Mouse (Mus musculus) small intestine, adult 2 months (tissue): ENCODE results near the gene Fam189a1. TPM values are rescaled to one million over a fixed set of nuclear protein-coding genes. Genes with fewer than 3 reads are reported as not detected.
A peak's percentile ranks its signal among the peaks of the same experiment; 100 is the strongest.

Experiments
- H3K27ac ChIP-seq: fragments of 200-500 bp; 2 replicates; pipeline ENCODE4 v1.5.1; 2012; ENCODE audit warnings: low read depth, low read length, control low read depth, inconsistent platforms; ENCODE audit not compliant: insufficient read depth
- H3K27me3 ChIP-seq: fragments of 200-500 bp; 2 replicates; pipeline ENCODE4 v1.6.1; 2012; ENCODE audit warnings: mild to moderate bottlenecking, moderate library complexity, low read length, inconsistent platforms; ENCODE audit not compliant: control insufficient read depth, insufficient read depth
- H3K36me3 ChIP-seq: fragments of 200-500 bp; 2 replicates; pipeline ENCODE4 v1.6.1; 2012; ENCODE audit warnings: mild to moderate bottlenecking, low read length, control low read depth, inconsistent platforms; ENCODE audit not compliant: control insufficient read depth, insufficient read depth
- H3K4me1 ChIP-seq: fragments of 200-500 bp; 2 replicates; pipeline ENCODE4 v1.6.1; 2012; ENCODE audit warnings: low read length, inconsistent platforms, mixed read lengths; ENCODE audit not compliant: control insufficient read depth, insufficient read depth, insufficient read length
- H3K4me3 ChIP-seq: fragments of 200-500 bp; 2 replicates; pipeline ENCODE4 v1.5.1; 2012; ENCODE audit warnings: low read depth, mild to moderate bottlenecking, control low read depth, inconsistent platforms, low read length, moderate library complexity
- CTCF ChIP-seq: fragments of 200-500 bp; IDR thresholded peaks from 2 replicates; pipeline ENCODE4 v1.5.1; 2012; ENCODE audit warnings: low read depth, mild to moderate bottlenecking, control low read depth, inconsistent platforms, low read length, moderate library complexity, mixed read lengths; ENCODE audit not compliant: insufficient replicate concordance, insufficient read length; ENCODE audit errors: extremely low read depth
- POLR2A ChIP-seq: fragments of 200-500 bp; IDR thresholded peaks from 2 replicates; pipeline ENCODE4 v1.6.1; 2012; ENCODE audit warnings: low read depth, mild to moderate bottlenecking, control low read depth, inconsistent platforms, low read length, moderate library complexity
- WGBS: fragments of 180-500 bp; shearing (Covaris S2); methylation state at CpG from one replicate; pipeline ENCODE4 v1.1.7; 2018; 5-methylcytosine and 5-hydroxymethylcytosine counted together
- polyA plus RNA-seq: library from polyadenylated mRNA; depleted of rRNA; stranded (reverse); fragments of >200 nt; gene quantifications from 2 replicates; pipeline ENCODE4 v1.2.3, GENCODE M21; 2012

Gene Fam189a1
- polyA plus RNA-seq, 1 experiment = 4.3 TPM

DNA sequence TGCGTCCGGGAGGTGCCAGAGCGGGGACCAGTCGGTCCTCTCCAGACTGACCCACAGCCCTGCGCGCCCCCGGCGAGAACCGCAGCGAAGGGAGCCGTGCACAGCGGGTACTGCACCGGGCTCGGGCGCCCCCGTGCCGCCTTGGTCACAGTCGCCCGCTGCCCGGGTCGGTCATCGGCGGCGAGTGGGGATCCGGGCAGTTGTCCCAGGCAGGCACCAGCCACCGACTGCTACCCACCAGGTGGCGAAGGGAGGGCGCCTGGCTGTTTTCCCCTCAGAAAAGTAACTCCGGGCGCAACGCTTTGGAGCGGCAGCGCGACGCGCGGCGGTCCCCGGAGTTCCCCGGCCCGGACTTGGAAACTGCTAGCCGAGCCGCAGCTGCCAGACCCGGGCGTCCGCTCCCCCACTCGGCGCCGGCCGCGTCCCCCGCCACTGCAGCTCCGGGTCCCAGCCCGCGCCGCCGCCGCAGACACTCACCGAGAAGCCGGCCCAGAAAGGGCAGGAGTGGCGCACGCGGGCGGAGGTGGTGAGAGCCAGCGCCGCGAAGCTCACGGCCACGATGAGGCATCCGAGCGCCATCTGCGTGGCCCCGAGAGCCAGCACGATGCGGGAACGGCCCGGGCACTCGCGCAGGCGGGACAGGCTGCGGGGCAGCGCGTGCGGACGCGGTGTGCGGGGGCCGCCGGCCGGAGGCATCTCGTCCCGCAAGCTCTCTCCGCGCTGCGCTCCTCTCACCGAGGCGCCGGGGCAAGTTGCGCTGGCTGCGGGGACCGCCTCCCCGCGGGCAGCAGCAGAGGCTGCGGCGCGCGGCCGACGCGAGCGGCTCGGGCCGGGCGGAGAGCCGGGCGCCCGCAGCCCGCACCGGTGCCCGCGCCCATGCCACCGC is 499 bp downstream of the Fam189a1 start:
- Histone ChIP-seq H3K36me3 (no peaks in the 10 kb centered on the region; the same call in 1 of the 2 replicates), H3K27me3 (peaks cover 22% of the 10 kb centered on the region), H3K4me1 (no peaks in the 10 kb centered on the region), H3K4me3 (peak overlapping the region; percentile 53), H3K27ac (no peak overlapping the region)
- no peak for TF ChIP-seq POLR2A
- 4% methylated on average over 115 of the region's 122 CpGs for WGBS

DNA sequence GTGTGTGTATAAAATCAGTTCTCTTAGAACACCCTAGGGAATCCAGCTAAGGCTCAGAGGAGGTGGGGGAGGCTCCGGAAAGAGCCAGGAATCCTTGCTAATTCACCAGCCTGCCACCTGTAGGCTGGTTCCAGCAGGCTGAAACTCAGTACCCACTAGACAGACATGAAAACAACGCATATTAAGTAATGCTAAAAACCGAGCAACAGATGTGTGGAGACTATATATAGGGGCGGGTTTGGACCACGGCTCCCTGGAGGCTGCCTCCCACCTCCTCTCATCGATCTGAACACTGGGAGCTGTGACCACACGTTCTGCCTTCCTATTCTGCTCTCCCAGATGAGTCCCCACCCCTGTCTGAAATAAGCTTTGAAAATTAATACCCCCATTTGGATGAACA is 1.8 kb downstream of the Fam189a1 start:
- 19% methylated on average over 7 of the region's 7 CpGs for WGBS
- no peaks in the 10 kb centered on the region for H3K4me1 ChIP-seq
- H3K4me3 ChIP-seq = no peak overlapping the region
- H3K27ac ChIP-seq = no peak overlapping the region
- TF ChIP-seq CTCF (no peak), POLR2A (no peak)
- no peaks in the 10 kb centered on the region; the same call in 1 of the 2 replicates for H3K36me3 ChIP-seq
- H3K27me3 ChIP-seq = peaks cover 22% of the 10 kb centered on the region

DNA sequence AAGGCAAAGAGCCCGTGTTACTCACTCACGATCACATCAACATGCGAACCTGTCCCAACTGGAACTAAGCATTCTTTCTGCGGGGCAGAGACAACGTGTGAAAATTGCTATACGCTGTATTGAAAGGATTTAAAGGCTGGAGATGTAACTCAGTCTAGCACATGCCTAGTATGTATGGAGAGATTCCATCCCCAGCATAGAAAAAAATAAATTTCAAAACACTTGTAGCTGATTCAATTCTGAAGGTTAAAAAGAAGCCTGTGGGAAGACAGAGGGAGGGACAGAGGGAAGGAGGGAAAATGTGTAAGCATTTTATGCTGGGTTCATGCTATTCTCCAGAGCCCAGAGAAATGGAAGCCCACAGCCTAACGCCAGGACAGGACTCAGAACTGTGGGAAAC is 2.5 kb downstream of the Fam189a1 start:
- H3K27ac ChIP-seq = no peak overlapping the region
- H3K27me3 ChIP-seq = peaks cover 22% of the 10 kb centered on the region
- H3K4me1 ChIP-seq = no peaks in the 10 kb centered on the region
- TF ChIP-seq POLR2A (no peak), CTCF (no peak)
- H3K4me3 ChIP-seq = no peak overlapping the region
- no peaks in the 10 kb centered on the region; the same call in 1 of the 2 replicates for H3K36me3 ChIP-seq
- 75% methylated on average over 7 of the region's 7 CpGs for WGBS

DNA sequence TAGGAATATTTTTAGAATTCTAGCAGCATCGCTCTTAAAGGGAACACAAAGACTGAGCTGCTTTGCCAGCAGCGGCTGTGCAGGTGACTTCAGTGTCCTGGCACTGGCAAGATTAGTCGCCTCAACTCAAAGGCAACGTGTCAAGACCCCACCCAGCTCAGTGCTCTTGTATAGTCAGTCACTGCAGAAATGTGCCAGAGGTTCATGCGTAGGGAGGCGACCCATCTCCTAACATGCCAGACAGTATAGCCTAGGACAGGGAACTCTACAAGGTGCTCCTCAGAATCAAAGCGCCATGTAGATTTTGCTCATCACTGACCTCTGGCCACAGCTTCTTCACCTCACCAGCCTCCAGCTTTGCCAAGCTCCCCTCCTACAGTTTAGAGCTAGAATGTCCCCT is 4.8 kb downstream of the Fam189a1 start:
- Histone ChIP-seq H3K27me3 (peaks cover 11% of the 10 kb centered on the region), H3K27ac (no peak overlapping the region), H3K4me3 (no peak overlapping the region), H3K36me3 (no peaks in the 10 kb centered on the region; the same call in 1 of the 2 replicates), H3K4me1 (no peaks in the 10 kb centered on the region)
- 85% methylated on average over 7 of the region's 7 CpGs for WGBS
- no peak for TF ChIP-seq CTCF
- TF ChIP-seq POLR2A = no peak

DNA sequence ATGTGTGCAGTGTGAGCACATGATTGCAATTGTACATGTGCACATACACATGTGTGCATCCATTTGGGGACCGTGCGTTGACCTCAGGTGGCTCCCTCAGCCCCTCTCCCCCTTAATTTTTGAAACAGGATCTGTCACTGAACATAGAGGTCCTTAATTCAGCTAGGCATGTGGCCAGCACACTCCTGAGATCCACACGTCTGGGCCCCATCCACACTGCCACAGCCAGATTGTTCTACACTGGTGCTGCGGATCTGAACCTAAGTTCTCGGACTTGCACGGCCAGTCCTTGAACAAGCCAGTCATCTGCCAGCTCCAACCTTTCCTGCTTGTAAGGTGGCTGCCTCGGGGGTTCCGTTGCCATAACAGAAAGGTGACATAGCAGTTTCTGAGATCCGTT is 7.3 kb downstream of the Fam189a1 start:
- TF ChIP-seq CTCF (no peak), POLR2A (no peak)
- Histone ChIP-seq H3K27me3 (no peaks in the 10 kb centered on the region), H3K4me1 (no peaks in the 10 kb centered on the region), H3K27ac (no peak overlapping the region), H3K36me3 (no peaks in the 10 kb centered on the region), H3K4me3 (no peak overlapping the region)
- WGBS = 87% methylated on average over 9 of the region's 9 CpGs

DNA sequence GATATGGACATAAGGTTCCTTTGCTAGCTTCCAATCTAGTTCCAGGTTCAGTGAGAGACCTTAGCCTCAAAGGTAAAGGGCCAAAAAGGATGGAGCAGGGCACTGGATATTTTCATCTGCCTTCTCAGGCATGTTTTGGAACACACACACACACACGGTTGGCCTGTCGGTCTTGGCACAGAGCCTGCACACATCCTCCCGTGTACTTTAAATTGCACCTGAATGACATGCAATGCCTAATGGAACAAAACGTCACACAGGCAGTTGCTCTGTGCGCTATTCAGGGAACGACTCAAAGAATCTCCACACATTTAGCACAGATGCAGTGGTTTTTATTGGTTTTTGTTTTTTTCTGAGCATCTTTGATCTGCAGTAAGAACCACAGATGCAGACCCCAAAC is 11.5 kb downstream of the Fam189a1 start:
- 61% methylated on average over 6 of the region's 6 CpGs for WGBS
- Histone ChIP-seq H3K27me3 (no peaks in the 10 kb centered on the region), H3K36me3 (no peaks in the 10 kb centered on the region), H3K4me3 (no peak overlapping the region), H3K27ac (no peak overlapping the region), H3K4me1 (no peaks in the 10 kb centered on the region)
- TF ChIP-seq POLR2A (no peak), CTCF (no peak)

DNA sequence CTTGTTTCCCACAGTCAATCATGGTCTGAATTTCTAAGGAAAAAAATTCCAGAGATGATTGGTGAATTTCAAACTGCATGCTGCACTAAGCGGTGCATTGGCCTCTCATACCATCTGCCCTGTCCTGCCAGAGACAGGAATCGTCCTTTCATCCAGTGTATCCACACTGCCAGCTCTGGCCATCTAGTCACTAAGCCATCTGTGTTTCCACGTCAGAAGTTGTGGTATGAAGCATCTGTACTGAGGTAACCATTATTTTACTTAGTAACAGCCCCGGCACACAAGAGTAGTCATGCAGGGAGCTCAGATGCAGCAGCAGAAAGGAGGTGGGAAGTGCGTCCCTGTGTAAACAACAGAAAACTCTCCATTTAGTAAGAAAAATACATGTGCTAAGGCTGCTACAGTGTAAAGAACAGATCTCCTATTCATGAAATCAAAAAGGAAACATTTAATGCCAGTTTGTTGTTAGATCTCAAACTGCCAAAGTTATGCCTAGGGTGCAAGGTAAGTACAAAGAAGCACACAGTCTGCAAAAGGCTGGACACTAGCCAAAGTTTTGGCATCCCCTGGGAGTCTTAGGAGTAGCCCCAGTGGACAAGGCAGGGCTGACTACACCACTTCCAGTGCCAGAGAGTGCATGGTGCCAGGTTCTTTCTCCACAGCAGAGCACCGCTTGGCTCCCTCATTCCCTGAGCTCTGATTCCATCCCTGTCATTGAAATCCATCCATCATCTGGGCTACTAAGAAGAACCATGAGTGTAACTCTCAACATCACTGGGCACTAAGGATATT is 14.3 kb downstream of the Fam189a1 start:
- WGBS = 58% methylated on average over 6 of the region's 6 CpGs
- H3K4me1 ChIP-seq = no peaks in the 10 kb centered on the region
- no peaks in the 10 kb centered on the region for H3K27me3 ChIP-seq
- H3K27ac ChIP-seq = no peak overlapping the region
- TF ChIP-seq CTCF (no peak), POLR2A (no peak)
- H3K36me3 ChIP-seq = no peaks in the 10 kb centered on the region
- H3K4me3 ChIP-seq = no peak overlapping the region
